Mouse (Mus musculus): ENCODE measurements around the gene Mocs2. TPM values are rescaled to one million over a fixed set of nuclear protein-coding genes. Genes with fewer than 3 reads are reported as not detected.

Gene Mocs2
- polyA plus RNA-seq, 1 experiment from 2014 or later = 108 TPM

- Histone ChIP-seq H3K9ac (replicated peaks; ENCODE audit: low read depth) (no peak overlapping the region), H3K4me1 (ENCODE audit: insufficient read depth, low read depth, low read length) (peaks cover 3% of the 10 kb centered on the region; the same call in 1 of the 2 replicates), H3K4me3 (ENCODE audit: low read depth, low read length) (no peak overlapping the region), H3K27me3 (replicated peaks; ENCODE audit: insufficient read depth, low read length) (no peaks in the 10 kb centered on the region), H3K4me2 (replicated peaks; ENCODE audit: low read depth, low read length) (no peak overlapping the region), H3K27ac (ENCODE audit: low read length) (peak overlapping the region; percentile 10), H3K9me3 (ENCODE audit: low read length) (no peaks in the 10 kb centered on the region), H3K36me3 (ENCODE audit: insufficient read depth, low read length) (0 out of 2 replicates have a peak, but pooled peaks cover 10% of the 10 kb centered on the region)
- peak; percentile 13 for ATAC-seq
- TF ChIP-seq EP300 (IDR thresholded peaks at IDR 0.05) (peak; percentile 21; the same call in 1 of the 2 replicates), CTCF (IDR thresholded peaks at IDR 0.05) (peak; percentile 17; the same call in 1 of the 2 replicates)
- WGBS = 19% methylated on average over 2 of the region's 2 CpGs
- peak; percentile 50 for DNase-seq (ENCODE audit: low spot score)
Observed at GRCm38 (mm10) chr13:114834580-114834979, 16.5 kb downstream of the Mocs2 start.

GRCm38 (mm10) chr13:114837061-114837460 lies 19.0 kb downstream of the Mocs2 start:
- Histone ChIP-seq H3K9me3 (ENCODE audit: low read length) (no peaks in the 10 kb centered on the region), H3K9ac (replicated peaks; ENCODE audit: low read depth) (no peak overlapping the region), H3K27me3 (replicated peaks; ENCODE audit: insufficient read depth, low read length) (no peaks in the 10 kb centered on the region), H3K4me2 (replicated peaks; ENCODE audit: low read depth, low read length) (no peak overlapping the region), H3K4me1 (ENCODE audit: insufficient read depth, low read depth, low read length) (peaks cover 3% of the 10 kb centered on the region; the same call in 1 of the 2 replicates), H3K4me3 (ENCODE audit: low read depth, low read length) (no peak overlapping the region), H3K36me3 (ENCODE audit: insufficient read depth, low read length) (no peaks in the 10 kb centered on the region), H3K27ac (ENCODE audit: low read length) (no peak overlapping the region)
- no peak for ATAC-seq
- TF ChIP-seq CTCF (IDR thresholded peaks at IDR 0.05) (no peak), EP300 (IDR thresholded peaks at IDR 0.05) (no peak)
- no peak for DNase-seq (ENCODE audit: low spot score)
- 87% methylated on average over 7 of the region's 7 CpGs for WGBS

- peaks cover 3% of the 10 kb centered on the region; the same call in 1 of the 2 replicates for H3K4me1 ChIP-seq (ENCODE audit: insufficient read depth, low read depth, low read length)
- TF ChIP-seq CTCF (IDR thresholded peaks at IDR 0.05) = no peak
- peak; percentile 52 for TF ChIP-seq EP300 (IDR thresholded peaks at IDR 0.05)
- peak overlapping the region; percentile 80 for H3K27ac ChIP-seq (ENCODE audit: low read length)
- DNase-seq (ENCODE audit: low spot score) (peak; percentile 77), ATAC-seq (peak; percentile 79)
- WGBS = 26% methylated on average over 5 of the region's 5 CpGs
- H3K4me3 ChIP-seq (ENCODE audit: low read depth, low read length) = no peak overlapping the region
- no peak overlapping the region for H3K4me2 ChIP-seq (replicated peaks; ENCODE audit: low read depth, low read length)
- H3K9me3 ChIP-seq (ENCODE audit: low read length) = no peaks in the 10 kb centered on the region
- H3K27me3 ChIP-seq (replicated peaks; ENCODE audit: insufficient read depth, low read length) = no peaks in the 10 kb centered on the region
- H3K36me3 ChIP-seq (ENCODE audit: insufficient read depth, low read length) = no peaks in the 10 kb centered on the region
- no peak overlapping the region for H3K9ac ChIP-seq (replicated peaks; ENCODE audit: low read depth)
Observed at GRCm38 (mm10) chr13:114838535-114838990, 20.5 kb downstream of the Mocs2 start.

- Histone ChIP-seq H3K9ac (replicated peaks; ENCODE audit: low read depth) (no peak overlapping the region), H3K27ac (ENCODE audit: low read length) (peak overlapping the region; percentile 80), H3K9me3 (ENCODE audit: low read length) (no peaks in the 10 kb centered on the region), H3K4me2 (replicated peaks; ENCODE audit: low read depth, low read length) (no peak overlapping the region), H3K4me3 (ENCODE audit: low read depth, low read length) (no peak overlapping the region), H3K27me3 (replicated peaks; ENCODE audit: insufficient read depth, low read length) (no peaks in the 10 kb centered on the region), H3K36me3 (ENCODE audit: insufficient read depth, low read length) (no peaks in the 10 kb centered on the region), H3K4me1 (ENCODE audit: insufficient read depth, low read depth, low read length) (peaks cover 3% of the 10 kb centered on the region; the same call in 1 of the 2 replicates)
- TF ChIP-seq CTCF (IDR thresholded peaks at IDR 0.05) (no peak), EP300 (IDR thresholded peaks at IDR 0.05) (no peak)
- ATAC-seq (peak; percentile 59), DNase-seq (ENCODE audit: low spot score) (peak; percentile 20)
- WGBS = 56% methylated on average over 9 of the region's 9 CpGs
Observed at GRCm38 (mm10) chr13:114839098-114839497, 21.1 kb downstream of the Mocs2 start.

GRCm38 (mm10) chr13:114840545-114840944 lies 22.5 kb downstream of the Mocs2 start:
- no peak for DNase-seq (ENCODE audit: low spot score)
- 67% methylated on average over 4 of the region's 4 CpGs for WGBS
- Histone ChIP-seq H3K4me2 (replicated peaks; ENCODE audit: low read depth, low read length) (no peak overlapping the region), H3K9me3 (ENCODE audit: low read length) (no peaks in the 10 kb centered on the region), H3K4me1 (ENCODE audit: insufficient read depth, low read depth, low read length) (peaks cover 3% of the 10 kb centered on the region; the same call in 1 of the 2 replicates), H3K36me3 (ENCODE audit: insufficient read depth, low read length) (no peaks in the 10 kb centered on the region), H3K4me3 (ENCODE audit: low read depth, low read length) (no peak overlapping the region), H3K27me3 (replicated peaks; ENCODE audit: insufficient read depth, low read length) (no peaks in the 10 kb centered on the region), H3K27ac (ENCODE audit: low read length) (no peak overlapping the region), H3K9ac (replicated peaks; ENCODE audit: low read depth) (no peak overlapping the region)
- ATAC-seq = no peak
- TF ChIP-seq CTCF (IDR thresholded peaks at IDR 0.05) = no peak
- TF ChIP-seq EP300 (IDR thresholded peaks at IDR 0.05) = no peak

- no peaks in the 10 kb centered on the region for H3K9me3 ChIP-seq (ENCODE audit: low read length)
- ATAC-seq (no peak), DNase-seq (ENCODE audit: low spot score) (no peak)
- H3K27ac ChIP-seq (ENCODE audit: low read length) = no peak overlapping the region
- H3K4me2 ChIP-seq (replicated peaks; ENCODE audit: low read depth, low read length) = no peak overlapping the region
- H3K27me3 ChIP-seq (replicated peaks; ENCODE audit: insufficient read depth, low read length) = no peaks in the 10 kb centered on the region
- no peak overlapping the region for H3K4me3 ChIP-seq (ENCODE audit: low read depth, low read length)
- peaks cover 3% of the 10 kb centered on the region; the same call in 1 of the 2 replicates for H3K4me1 ChIP-seq (ENCODE audit: insufficient read depth, low read depth, low read length)
- 0% methylated on average over 1 of the region's 1 CpGs for WGBS
- no peak overlapping the region for H3K9ac ChIP-seq (replicated peaks; ENCODE audit: low read depth)
- no peak for TF ChIP-seq CTCF (IDR thresholded peaks at IDR 0.05)
- no peaks in the 10 kb centered on the region for H3K36me3 ChIP-seq (ENCODE audit: insufficient read depth, low read length)
Observed at GRCm38 (mm10) chr13:114843318-114843717, 25.3 kb downstream of the Mocs2 start.

All from lung, postnatal 0 days (tissue).